Mouse (Mus musculus): ENCODE data around the gene Trp73. TPM values are rescaled to one million over a fixed set of nuclear protein-coding genes. Genes with fewer than 3 reads are reported as not detected.

Trp73 gene
- polyA plus RNA-seq, 1 experiment from 2014 or later = 6.6 TPM

DNA sequence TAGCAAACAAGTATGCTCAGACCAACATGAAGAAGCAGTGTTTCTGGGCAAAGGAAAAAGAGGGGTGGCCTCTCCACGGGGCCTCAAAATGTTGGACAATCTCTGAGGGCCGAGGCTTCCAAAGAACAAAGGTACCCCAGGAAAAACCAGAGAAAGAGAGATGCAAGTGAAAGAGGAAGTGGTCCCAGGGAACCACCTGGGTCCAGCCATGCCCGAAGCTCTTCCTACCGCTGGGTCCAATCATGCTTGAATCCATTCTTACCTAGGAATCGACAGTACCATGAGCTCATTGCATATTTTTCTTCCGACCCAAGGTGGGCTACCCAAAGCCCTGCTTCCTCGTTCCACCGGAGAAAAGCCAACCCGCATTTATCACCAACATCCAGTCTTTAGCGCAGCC, 36.1 kb downstream of the Trp73 start:
- DNase-seq (ENCODE audit: low spot score) = no peak
- no peak overlapping the region for H3K27ac ChIP-seq (ENCODE audit: low read depth, low read length)
- H3K4me2 ChIP-seq (ENCODE audit: low read depth, low read length, severe bottlenecking) = no peak overlapping the region
- no peaks in the 10 kb centered on the region; the same call in 1 of the 2 replicates for H3K27me3 ChIP-seq (ENCODE audit: control insufficient read depth, insufficient read depth, low read length)
- no peak for ATAC-seq (replicated peaks; ENCODE audit: low FRiP score)
- H3K4me3 ChIP-seq (ENCODE audit: low read depth, low read length) = no peak overlapping the region
- WGBS = 89% methylated on average over 10 of the region's 10 CpGs
- no peaks in the 10 kb centered on the region for H3K36me3 ChIP-seq (ENCODE audit: control insufficient read depth, insufficient read depth, low read length)
- H3K4me1 ChIP-seq (replicated peaks; ENCODE audit: control insufficient read depth, insufficient read depth, low read length) = no peaks in the 10 kb centered on the region
- H3K9ac ChIP-seq (ENCODE audit: low read length) = no peak overlapping the region
- H3K9me3 ChIP-seq (ENCODE audit: control insufficient read depth, low read length) = no peaks in the 10 kb centered on the region

- Histone ChIP-seq H3K4me3 (ENCODE audit: low read depth, low read length) (no peak overlapping the region), H3K27me3 (ENCODE audit: control insufficient read depth, insufficient read depth, low read length) (no peaks in the 10 kb centered on the region; the same call in 1 of the 2 replicates), H3K36me3 (ENCODE audit: control insufficient read depth, insufficient read depth, low read length) (no peaks in the 10 kb centered on the region), H3K9ac (ENCODE audit: low read length) (no peak overlapping the region), H3K4me2 (ENCODE audit: low read depth, low read length, severe bottlenecking) (no peak overlapping the region), H3K9me3 (ENCODE audit: control insufficient read depth, low read length) (no peaks in the 10 kb centered on the region), H3K27ac (ENCODE audit: low read depth, low read length) (no peak overlapping the region), H3K4me1 (replicated peaks; ENCODE audit: control insufficient read depth, insufficient read depth, low read length) (no peaks in the 10 kb centered on the region)
- 76% methylated on average over 8 of the region's 8 CpGs for WGBS
- ATAC-seq (replicated peaks; ENCODE audit: low FRiP score) = no peak
- no peak for DNase-seq (ENCODE audit: low spot score)
Measured at GRCm38 (mm10) chr4:154103386-154103785, 36.6 kb downstream of the Trp73 start.

DNA sequence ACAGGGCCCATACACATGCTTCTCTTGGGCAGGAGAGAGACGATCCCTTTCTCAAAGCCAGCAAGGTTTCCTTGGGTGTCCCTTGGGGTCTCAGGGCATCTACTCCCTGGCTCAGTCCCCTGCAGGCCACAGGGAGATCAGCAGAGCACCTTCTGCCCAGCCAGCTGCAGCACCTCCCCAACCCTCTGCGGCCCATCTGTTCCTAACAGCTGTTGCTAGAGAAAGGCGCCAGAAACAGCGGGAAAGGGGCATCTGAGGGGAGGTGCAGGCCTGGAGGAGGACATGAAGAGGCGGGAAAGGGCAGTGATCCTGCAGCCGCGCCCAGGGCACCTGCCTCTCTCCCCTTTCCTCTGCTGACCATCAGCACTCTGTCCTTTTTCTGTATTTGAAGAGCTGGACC, 40.6 kb downstream of the Trp73 start:
- no peaks in the 10 kb centered on the region for H3K9me3 ChIP-seq (ENCODE audit: control insufficient read depth, low read length)
- H3K4me1 ChIP-seq (replicated peaks; ENCODE audit: control insufficient read depth, insufficient read depth, low read length) = no peaks in the 10 kb centered on the region
- no peak overlapping the region for H3K9ac ChIP-seq (ENCODE audit: low read length)
- H3K4me3 ChIP-seq (ENCODE audit: low read depth, low read length) = no peak overlapping the region
- no peaks in the 10 kb centered on the region for H3K27me3 ChIP-seq (ENCODE audit: control insufficient read depth, insufficient read depth, low read length)
- H3K4me2 ChIP-seq (ENCODE audit: low read depth, low read length, severe bottlenecking) = no peak overlapping the region
- no peaks in the 10 kb centered on the region for H3K36me3 ChIP-seq (ENCODE audit: control insufficient read depth, insufficient read depth, low read length)
- ATAC-seq (replicated peaks; ENCODE audit: low FRiP score) (no peak), DNase-seq (ENCODE audit: low spot score) (no peak)
- 66% methylated on average over 7 of the region's 7 CpGs for WGBS
- no peak overlapping the region for H3K27ac ChIP-seq (ENCODE audit: low read depth, low read length)

- no peaks in the 10 kb centered on the region for H3K4me1 ChIP-seq (replicated peaks; ENCODE audit: control insufficient read depth, insufficient read depth, low read length)
- DNase-seq (ENCODE audit: low spot score) = no peak
- H3K27me3 ChIP-seq (ENCODE audit: control insufficient read depth, insufficient read depth, low read length) = no peaks in the 10 kb centered on the region
- no peak overlapping the region for H3K27ac ChIP-seq (ENCODE audit: low read depth, low read length)
- H3K36me3 ChIP-seq (ENCODE audit: control insufficient read depth, insufficient read depth, low read length) = no peaks in the 10 kb centered on the region
- no peak overlapping the region for H3K9ac ChIP-seq (ENCODE audit: low read length)
- H3K4me3 ChIP-seq (ENCODE audit: low read depth, low read length) = no peak overlapping the region
- no peaks in the 10 kb centered on the region for H3K9me3 ChIP-seq (ENCODE audit: control insufficient read depth, low read length)
- H3K4me2 ChIP-seq (ENCODE audit: low read depth, low read length, severe bottlenecking) = no peak overlapping the region
- no peak for ATAC-seq (replicated peaks; ENCODE audit: low FRiP score)
- WGBS = 23% methylated on average over 6 of the region's 6 CpGs
Measured at GRCm38 (mm10) chr4:154096111-154096510, 43.9 kb downstream of the Trp73 start.

DNA sequence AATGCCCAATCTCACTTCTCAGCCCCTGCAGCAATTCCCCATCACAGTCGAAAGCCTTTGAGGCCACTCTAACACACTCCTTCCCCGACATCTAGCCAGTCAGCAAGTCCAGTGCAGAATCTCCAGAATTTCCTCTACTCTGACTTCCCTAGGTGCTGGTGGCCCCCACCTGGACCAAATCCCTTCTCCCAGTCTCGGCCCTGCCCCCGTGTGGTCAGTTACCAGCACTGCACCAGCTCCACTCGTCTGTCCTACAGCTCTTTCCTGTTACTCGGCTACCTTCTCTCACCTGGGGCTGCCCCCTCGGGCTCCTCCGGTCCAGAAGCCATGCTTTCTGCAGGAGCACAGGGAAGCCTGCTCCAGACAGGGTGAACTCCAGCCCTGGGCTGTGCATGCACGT, 46.8 kb downstream of the Trp73 start:
- no peaks in the 10 kb centered on the region for H3K9me3 ChIP-seq (ENCODE audit: control insufficient read depth, low read length)
- no peak overlapping the region for H3K27ac ChIP-seq (ENCODE audit: low read depth, low read length)
- H3K36me3 ChIP-seq (ENCODE audit: control insufficient read depth, insufficient read depth, low read length) = no peaks in the 10 kb centered on the region
- ATAC-seq (replicated peaks; ENCODE audit: low FRiP score) = no peak
- WGBS = 30% methylated on average over 9 of the region's 9 CpGs
- peak; percentile 60 for DNase-seq (ENCODE audit: low spot score)
- no peaks in the 10 kb centered on the region for H3K27me3 ChIP-seq (ENCODE audit: control insufficient read depth, insufficient read depth, low read length)
- H3K4me1 ChIP-seq (replicated peaks; ENCODE audit: control insufficient read depth, insufficient read depth, low read length) = no peaks in the 10 kb centered on the region
- no peak overlapping the region for H3K4me2 ChIP-seq (ENCODE audit: low read depth, low read length, severe bottlenecking)
- no peak overlapping the region for H3K9ac ChIP-seq (ENCODE audit: low read length)
- no peak overlapping the region for H3K4me3 ChIP-seq (ENCODE audit: low read depth, low read length)

GRCm38 (mm10) chr4:154091356-154091755, 48.7 kb downstream of the Trp73 start:
- 66% methylated on average over 8 of the region's 8 CpGs for WGBS
- ATAC-seq (replicated peaks; ENCODE audit: low FRiP score) = no peak
- Histone ChIP-seq H3K27ac (ENCODE audit: low read depth, low read length) (no peak overlapping the region), H3K4me2 (ENCODE audit: low read depth, low read length, severe bottlenecking) (no peak overlapping the region), H3K4me1 (replicated peaks; ENCODE audit: control insufficient read depth, insufficient read depth, low read length) (no peaks in the 10 kb centered on the region), H3K27me3 (ENCODE audit: control insufficient read depth, insufficient read depth, low read length) (no peaks in the 10 kb centered on the region), H3K4me3 (ENCODE audit: low read depth, low read length) (no peak overlapping the region), H3K36me3 (ENCODE audit: control insufficient read depth, insufficient read depth, low read length) (no peaks in the 10 kb centered on the region), H3K9ac (ENCODE audit: low read length) (no peak overlapping the region), H3K9me3 (ENCODE audit: control insufficient read depth, low read length) (no peaks in the 10 kb centered on the region)
- no peak for DNase-seq (ENCODE audit: low spot score)

DNA sequence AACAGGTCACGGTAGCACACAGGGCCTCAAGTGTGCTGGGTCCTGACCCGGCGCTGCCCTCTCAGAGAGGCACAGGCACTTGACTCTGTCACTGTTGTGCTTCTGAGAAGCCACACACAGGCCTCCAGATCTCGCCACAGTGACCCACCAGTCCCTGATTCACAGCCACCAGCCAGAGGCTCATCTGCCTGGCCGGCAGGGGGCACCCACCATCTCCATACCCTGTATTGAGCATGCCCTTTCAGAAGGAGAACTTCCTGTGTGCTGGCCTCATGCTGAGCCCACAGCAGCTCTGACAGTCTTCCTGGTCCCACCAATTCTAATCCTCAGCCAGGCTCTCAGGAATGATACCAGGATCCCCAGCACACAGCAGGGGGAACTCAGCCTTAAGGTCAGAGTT, 50.8 kb downstream of the Trp73 start:
- no peaks in the 10 kb centered on the region for H3K9me3 ChIP-seq (ENCODE audit: control insufficient read depth, low read length)
- DNase-seq (ENCODE audit: low spot score) (no peak), ATAC-seq (replicated peaks; ENCODE audit: low FRiP score) (no peak)
- H3K9ac ChIP-seq (ENCODE audit: low read length) = no peak overlapping the region
- WGBS = 57% methylated on average over 5 of the region's 5 CpGs
- H3K27ac ChIP-seq (ENCODE audit: low read depth, low read length) = no peak overlapping the region
- no peaks in the 10 kb centered on the region for H3K4me1 ChIP-seq (replicated peaks; ENCODE audit: control insufficient read depth, insufficient read depth, low read length)
- no peaks in the 10 kb centered on the region for H3K27me3 ChIP-seq (ENCODE audit: control insufficient read depth, insufficient read depth, low read length)
- H3K4me3 ChIP-seq (ENCODE audit: low read depth, low read length) = no peak overlapping the region
- H3K36me3 ChIP-seq (ENCODE audit: control insufficient read depth, insufficient read depth, low read length) = no peaks in the 10 kb centered on the region
- H3K4me2 ChIP-seq (ENCODE audit: low read depth, low read length, severe bottlenecking) = no peak overlapping the region

DNA sequence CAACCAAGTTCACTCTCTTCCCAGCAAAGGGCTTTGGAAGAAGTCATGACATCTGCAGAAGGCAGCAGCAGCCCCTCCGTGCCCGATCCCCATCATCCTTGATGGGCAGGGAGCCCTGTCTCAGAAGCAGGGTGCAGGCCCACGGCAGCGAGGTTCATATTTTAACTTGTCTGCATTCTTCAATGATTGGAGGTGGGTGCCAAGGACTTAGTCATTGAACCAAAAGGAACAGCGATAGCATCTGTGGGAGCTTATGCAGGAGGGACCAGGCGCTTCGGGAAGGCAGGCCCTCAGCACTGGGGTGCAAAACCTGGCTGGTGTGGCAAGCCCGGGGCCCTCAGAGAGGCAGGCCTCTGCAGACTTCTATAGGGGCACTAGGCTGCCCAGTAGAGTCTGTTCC, 53.6 kb downstream of the Trp73 start:
- Histone ChIP-seq H3K4me3 (ENCODE audit: low read depth, low read length) (no peak overlapping the region), H3K27ac (ENCODE audit: low read depth, low read length) (no peak overlapping the region), H3K36me3 (ENCODE audit: control insufficient read depth, insufficient read depth, low read length) (no peaks in the 10 kb centered on the region), H3K9me3 (ENCODE audit: control insufficient read depth, low read length) (no peaks in the 10 kb centered on the region), H3K4me1 (replicated peaks; ENCODE audit: control insufficient read depth, insufficient read depth, low read length) (no peaks in the 10 kb centered on the region; the same call in 1 of the 2 replicates), H3K9ac (ENCODE audit: low read length) (no peak overlapping the region), H3K27me3 (ENCODE audit: control insufficient read depth, insufficient read depth, low read length) (peaks cover 6% of the 10 kb centered on the region), H3K4me2 (ENCODE audit: low read depth, low read length, severe bottlenecking) (no peak overlapping the region)
- ATAC-seq (replicated peaks; ENCODE audit: low FRiP score) = no peak
- WGBS = 88% methylated on average over 8 of the region's 8 CpGs
- DNase-seq (ENCODE audit: low spot score) = no peak

GRCm38 (mm10) chr4:154085856-154086255, 54.2 kb downstream of the Trp73 start:
- Histone ChIP-seq H3K36me3 (ENCODE audit: control insufficient read depth, insufficient read depth, low read length) (no peaks in the 10 kb centered on the region), H3K27me3 (ENCODE audit: control insufficient read depth, insufficient read depth, low read length) (peaks cover 12% of the 10 kb centered on the region)
- ATAC-seq (replicated peaks; ENCODE audit: low FRiP score) = no peak

More at GRCm38 (mm10) chr4:154085856-154086255, 54.2 kb downstream of the Trp73 start:
- Histone ChIP-seq H3K9me3 (ENCODE audit: control insufficient read depth, low read length) (no peaks in the 10 kb centered on the region), H3K4me3 (ENCODE audit: low read depth, low read length) (no peak overlapping the region), H3K4me1 (replicated peaks; ENCODE audit: control insufficient read depth, insufficient read depth, low read length) (peaks cover 3% of the 10 kb centered on the region; the same call in 1 of the 2 replicates), H3K4me2 (ENCODE audit: low read depth, low read length, severe bottlenecking) (no peak overlapping the region), H3K9ac (ENCODE audit: low read length) (no peak overlapping the region), H3K27ac (ENCODE audit: low read depth, low read length) (no peak overlapping the region)
- WGBS = 65% methylated on average over 3 of the region's 3 CpGs
- no peak for DNase-seq (ENCODE audit: low spot score)

Data from forebrain, embryonic 11.5 days (tissue).